Mouse (Mus musculus) lung, postnatal 0 days (tissue): ENCODE measurements around the gene Cfap299. TPM values are rescaled to one million over a fixed set of nuclear protein-coding genes. Genes with fewer than 3 reads are reported as not detected.

Experiments used
- ATAC-seq: fragments of 200-750 bp; cut with Nextera tagmentation; 2 replicates; pipeline ENCODE4 v1.8.0; 2017; ENCODE audit warnings: moderate library complexity
- DNase-seq: peaks from one replicate; pipeline ENCODE4 v3.0.0-alpha.2; 2016; ENCODE audit warnings: low spot score
- H3K27ac ChIP-seq: fragments of 300-500 bp; sonication (generic); 2 replicates; pipeline ENCODE4 v1.5.1; 2014; ENCODE audit warnings: antibody characterized with exemption, mild to moderate bottlenecking, low read length, mixed read lengths
- H3K27me3 ChIP-seq: fragments of 300-500 bp; sonication (generic); replicated peaks from 2 replicates; pipeline ENCODE4 v1.6.1; 2014; ENCODE audit warnings: low read length, mixed read lengths; ENCODE audit not compliant: insufficient read depth
- H3K36me3 ChIP-seq: fragments of 300-500 bp; sonication (generic); 2 replicates; pipeline ENCODE4 v1.6.1; 2014; ENCODE audit warnings: low read length, mixed read lengths; ENCODE audit not compliant: insufficient read depth
- H3K4me1 ChIP-seq: fragments of 300-500 bp; sonication (generic); 2 replicates; pipeline ENCODE4 v1.6.1; 2014; ENCODE audit warnings: antibody characterized with exemption, low read depth, low read length, mixed read lengths; ENCODE audit not compliant: insufficient read depth
- H3K4me2 ChIP-seq: fragments of 300-500 bp; sonication (generic); replicated peaks from 2 replicates; pipeline ENCODE4 v1.6.1; 2014; ENCODE audit warnings: low read depth, mild to moderate bottlenecking, low read length, moderate library complexity, mixed read lengths
- H3K4me3 ChIP-seq: fragments of 300-500 bp; sonication (generic); 2 replicates; pipeline ENCODE4 v1.5.1; 2014; ENCODE audit warnings: low read depth, low read length
- H3K9ac ChIP-seq: fragments of 300-500 bp; sonication (generic); replicated peaks from 2 replicates; pipeline ENCODE4 v1.6.1; 2014; ENCODE audit warnings: low read depth, mild to moderate bottlenecking
- H3K9me3 ChIP-seq: fragments of 300-500 bp; sonication (generic); 2 replicates; pipeline ENCODE4 v1.6.1; 2016; ENCODE audit warnings: low read length, mixed read lengths
- CTCF ChIP-seq: IDR thresholded peaks from 2 replicates; pipeline ENCODE4 v1.5.1; 2016; ENCODE audit warnings: antibody characterized with exemption, mild to moderate bottlenecking
- EP300 ChIP-seq: IDR thresholded peaks from 2 replicates; pipeline ENCODE4 v1.6.1; 2016; ENCODE audit warnings: antibody characterized with exemption, mild to moderate bottlenecking, control low read depth
- WGBS: fragments of 180-500 bp; shearing (Covaris S2); extraction: QIAGEN DNeasy Blood & Tissue Kit; methylation state at CpG from one replicate; pipeline ENCODE4 v1.1.7; 2014; 5-methylcytosine and 5-hydroxymethylcytosine counted together
- polyA plus RNA-seq: library from polyadenylated mRNA; unstranded; fragments of >200 nt; fragmentation: Nextera tagmentation; extraction: Ambion mirVana; gene quantifications from 2 replicates; pipeline ENCODE4 v1.2.1, GENCODE M21; 2015

Gene Cfap299
- polyA plus RNA-seq, 1 experiment from 2014 or later = 11.3 TPM

DNA sequence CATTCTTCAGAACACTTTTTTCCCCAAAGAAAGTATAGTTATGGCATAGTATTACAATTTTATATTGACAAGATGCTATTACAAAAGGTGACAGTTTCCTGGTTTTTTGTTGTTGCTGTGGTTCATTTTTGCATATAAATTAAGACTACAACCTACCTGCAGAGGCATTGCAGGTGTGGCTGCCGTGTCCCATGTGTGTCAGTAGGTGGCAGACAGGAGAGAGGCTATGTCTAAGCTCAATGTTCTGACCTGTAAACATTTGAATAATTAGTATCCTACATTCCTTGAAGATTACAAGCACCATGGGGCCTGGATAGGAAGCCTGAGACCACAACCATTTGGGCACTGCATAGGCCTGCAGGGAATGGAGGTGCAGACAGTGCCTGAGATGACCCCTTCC is 212.2 kb downstream of the Cfap299 start:
- no peaks in the 10 kb centered on the region for H3K36me3 ChIP-seq
- H3K9me3 ChIP-seq = no peaks in the 10 kb centered on the region
- 84% methylated on average over 1 of the region's 1 CpGs for WGBS
- ATAC-seq = no peak
- DNase-seq = no peak
- TF ChIP-seq EP300 (no peak), CTCF (peak; percentile 41)
- H3K27me3 ChIP-seq = no peaks in the 10 kb centered on the region
- H3K4me2 ChIP-seq = no peak overlapping the region
- H3K9ac ChIP-seq = no peak overlapping the region
- H3K27ac ChIP-seq = no peak overlapping the region
- no peaks in the 10 kb centered on the region for H3K4me1 ChIP-seq
- H3K4me3 ChIP-seq = no peak overlapping the region

- DNase-seq = no peak
- TF ChIP-seq CTCF (no peak), EP300 (no peak)
- Histone ChIP-seq H3K4me3 (no peak overlapping the region), H3K4me1 (no peaks in the 10 kb centered on the region), H3K9ac (no peak overlapping the region), H3K27me3 (no peaks in the 10 kb centered on the region), H3K4me2 (no peak overlapping the region), H3K36me3 (no peaks in the 10 kb centered on the region), H3K27ac (no peak overlapping the region), H3K9me3 (no peaks in the 10 kb centered on the region)
- 44% methylated on average over 5 of the region's 5 CpGs for WGBS
- ATAC-seq = no peak
Measured at GRCm38 (mm10) chr5:98550285-98550684, 221.2 kb downstream of the Cfap299 start.

- Histone ChIP-seq H3K9ac (no peak overlapping the region), H3K4me3 (no peak overlapping the region), H3K27me3 (no peaks in the 10 kb centered on the region), H3K4me2 (no peak overlapping the region), H3K36me3 (no peaks in the 10 kb centered on the region), H3K27ac (no peak overlapping the region), H3K4me1 (no peaks in the 10 kb centered on the region), H3K9me3 (no peaks in the 10 kb centered on the region)
- TF ChIP-seq EP300 (no peak), CTCF (no peak)
- DNase-seq (no peak), ATAC-seq (no peak)
- WGBS = 95% methylated on average over 1 of the region's 1 CpGs
Measured at GRCm38 (mm10) chr5:98550873-98551272, 221.8 kb downstream of the Cfap299 start.

DNA sequence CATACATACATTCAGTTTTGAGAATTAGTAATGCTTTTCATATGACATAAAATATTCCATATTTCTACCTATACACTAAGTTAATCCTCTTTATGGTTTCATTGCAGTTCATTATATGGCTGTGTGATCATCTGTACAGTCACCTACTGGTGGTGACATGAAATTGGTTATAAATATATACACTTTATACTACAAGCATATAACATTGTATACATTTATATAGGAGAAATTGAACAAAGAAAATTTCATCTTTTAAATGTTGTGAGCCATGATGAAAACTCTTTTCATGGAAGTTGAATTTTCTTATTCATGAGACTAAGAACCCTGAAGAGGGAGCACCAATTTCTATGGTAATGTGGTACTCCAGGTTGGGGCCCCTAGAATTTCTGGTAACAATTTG is 223.3 kb downstream of the Cfap299 start, which contains the start of gene Gm11111:
Gm11111 (plus strand) TSS at position 301 of the 400 bp plus-strand sequence.
- DNase-seq = no peak
- Histone ChIP-seq H3K27me3 (no peaks in the 10 kb centered on the region), H3K9me3 (no peaks in the 10 kb centered on the region), H3K4me3 (no peak within 1 kb of the TSS), H3K9ac (no peak within 1 kb of the TSS), H3K4me2 (no peak within 1 kb of the TSS), H3K4me1 (no peaks in the 10 kb centered on the region), H3K27ac (no peak within 1 kb of the TSS), H3K36me3 (no peaks in the 10 kb centered on the region)
- ATAC-seq = no peak
- TF ChIP-seq CTCF = no peak
- no peak for TF ChIP-seq EP300

DNA sequence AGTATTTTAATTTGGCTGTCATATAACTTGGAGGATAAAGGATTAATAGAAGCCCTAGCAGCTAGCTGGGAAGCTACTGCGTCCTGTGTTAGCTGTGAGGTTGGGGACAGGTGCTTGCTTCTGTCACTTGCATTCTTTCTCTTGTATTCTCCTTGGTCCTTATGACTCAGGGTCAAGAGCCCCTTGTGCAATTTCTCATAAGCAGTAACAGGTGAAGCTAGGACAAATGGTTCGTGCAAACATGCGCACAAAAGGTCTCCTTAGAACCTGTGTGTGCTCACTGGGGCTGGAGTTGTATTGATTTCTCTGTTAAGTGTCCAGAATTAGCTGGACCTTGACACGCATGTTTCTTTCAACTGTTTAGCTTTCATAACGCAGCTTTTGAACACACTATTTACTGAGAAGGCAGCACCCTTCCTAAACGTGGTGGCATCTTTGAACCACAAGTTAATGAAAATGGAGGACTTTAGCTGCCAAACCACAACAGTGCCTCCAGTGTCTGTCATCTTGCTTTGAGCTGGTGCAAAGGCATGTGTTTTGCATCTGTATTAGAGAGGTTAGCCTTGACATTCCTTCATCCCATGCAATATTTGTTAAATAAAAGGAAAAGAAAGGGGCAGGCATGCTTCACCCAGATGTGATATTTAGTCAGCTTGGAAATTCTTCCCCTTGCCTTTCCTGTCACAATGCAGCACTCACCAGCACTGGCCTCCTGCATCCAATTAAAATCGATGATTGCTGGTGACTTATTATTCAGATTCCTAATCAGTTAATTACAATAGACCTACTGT is 223.9 kb downstream of the Cfap299 start:
- no peak overlapping the region for H3K27ac ChIP-seq
- no peaks in the 10 kb centered on the region for H3K9me3 ChIP-seq

GRCm38 (mm10) chr5:98561301-98561700 is 232.2 kb downstream of the Cfap299 start:
- Histone ChIP-seq H3K27ac (no peak overlapping the region), H3K4me3 (no peak overlapping the region), H3K9ac (no peak overlapping the region), H3K9me3 (no peaks in the 10 kb centered on the region), H3K27me3 (no peaks in the 10 kb centered on the region), H3K36me3 (no peaks in the 10 kb centered on the region), H3K4me2 (no peak overlapping the region), H3K4me1 (no peaks in the 10 kb centered on the region)
- DNase-seq (no peak), ATAC-seq (no peak)
- 86% methylated on average over 4 of the region's 4 CpGs for WGBS
- no peak for TF ChIP-seq EP300
- TF ChIP-seq CTCF = no peak

More for the DNA sequence above, 223.9 kb downstream of the Cfap299 start:
- no peaks in the 10 kb centered on the region for H3K4me1 ChIP-seq
- no peak overlapping the region for H3K4me3 ChIP-seq
- DNase-seq (no peak), ATAC-seq (peak; percentile 28; the same call in 1 of the 2 replicates)
- no peak overlapping the region for H3K4me2 ChIP-seq
- TF ChIP-seq EP300 = no peak
- no peak for TF ChIP-seq CTCF
- no peaks in the 10 kb centered on the region for H3K27me3 ChIP-seq
- H3K36me3 ChIP-seq = no peaks in the 10 kb centered on the region
- no peak overlapping the region for H3K9ac ChIP-seq
- WGBS = 53% methylated on average over 7 of the region's 7 CpGs

GRCm38 (mm10) chr5:98562806-98563205 is 233.7 kb downstream of the Cfap299 start:
- no peak overlapping the region for H3K27ac ChIP-seq
- DNase-seq = no peak
- TF ChIP-seq CTCF (no peak), EP300 (no peak)
- H3K4me2 ChIP-seq = no peak overlapping the region
- no peak overlapping the region for H3K9ac ChIP-seq
- no peaks in the 10 kb centered on the region; the same call in 1 of the 2 replicates for H3K4me1 ChIP-seq
- no peaks in the 10 kb centered on the region for H3K36me3 ChIP-seq
- WGBS = 45% methylated on average over 9 of the region's 9 CpGs
- no peak for ATAC-seq
- no peaks in the 10 kb centered on the region for H3K27me3 ChIP-seq
- no peak overlapping the region for H3K4me3 ChIP-seq
- no peaks in the 10 kb centered on the region for H3K9me3 ChIP-seq
